Mouse (Mus musculus) limb, embryonic 14.5 days (tissue): ENCODE measurements around the gene Camk1g. TPM values are rescaled to one million over a fixed set of nuclear protein-coding genes. Genes with fewer than 3 reads are reported as not detected.
A peak's percentile ranks its signal among the peaks of the same experiment; 100 is the strongest.

ENCODE experiments used
- ATAC-seq: fragments of 200-750 bp; cut with Nextera tagmentation; 2 replicates; pipeline ENCODE4 v1.8.0; 2017; ENCODE audit warnings: low read depth, moderate number of reproducible peaks, moderate TSS enrichment; ENCODE audit not compliant: low FRiP score
- DNase-seq: peaks from one replicate; pipeline ENCODE4 v3.0.0-alpha.2; 2015; ENCODE audit warnings: low spot score
- H3K27ac ChIP-seq: fragments of 300-500 bp; sonication (generic); replicated peaks from 2 replicates; pipeline ENCODE4 v1.5.1; 2014; ENCODE audit warnings: low read depth, mild to moderate bottlenecking, low read length, moderate library complexity, mixed read lengths
- H3K27me3 ChIP-seq: fragments of 300-500 bp; sonication (generic); 2 replicates; pipeline ENCODE4 v1.6.1; 2014; ENCODE audit warnings: low read length, mixed read lengths; ENCODE audit not compliant: control insufficient read depth, insufficient read depth
- H3K36me3 ChIP-seq: fragments of 300-500 bp; sonication (generic); 2 replicates; pipeline ENCODE4 v1.6.1; 2014; ENCODE audit warnings: mild to moderate bottlenecking, low read length, moderate library complexity, mixed read lengths; ENCODE audit not compliant: control insufficient read depth, insufficient read depth
- H3K4me1 ChIP-seq: fragments of 300-500 bp; sonication (generic); 2 replicates; pipeline ENCODE4 v1.6.1; 2014; ENCODE audit warnings: antibody characterized with exemption, low read length, mixed read lengths; ENCODE audit not compliant: control insufficient read depth, insufficient read depth
- H3K4me2 ChIP-seq: fragments of 300-500 bp; sonication (generic); replicated peaks from 2 replicates; pipeline ENCODE4 v1.6.1; 2014; ENCODE audit warnings: low read depth, mild to moderate bottlenecking, low read length, moderate library complexity; ENCODE audit not compliant: severe bottlenecking
- H3K4me3 ChIP-seq: fragments of 300-500 bp; sonication (generic); replicated peaks from 2 replicates; pipeline ENCODE4 v1.5.1; 2014; ENCODE audit warnings: low read length
- H3K9ac ChIP-seq: fragments of 300-500 bp; sonication (generic); 2 replicates; pipeline ENCODE4 v1.6.1; 2014; ENCODE audit warnings: mild to moderate bottlenecking, low read depth, low read length, moderate library complexity; ENCODE audit not compliant: severe bottlenecking
- H3K9me3 ChIP-seq: fragments of 300-500 bp; sonication (generic); 2 replicates; pipeline ENCODE4 v1.6.1; 2016; ENCODE audit warnings: low read length; ENCODE audit not compliant: control insufficient read depth
- POLR2A ChIP-seq: fragments of 200-500 bp; IDR thresholded peaks from 2 replicates; pipeline ENCODE4 v1.8.0; 2012; ENCODE audit warnings: inconsistent platforms, mild to moderate bottlenecking, moderate library complexity, borderline replicate concordance; ENCODE audit not compliant: insufficient read depth, insufficient read length; ENCODE audit errors: extremely low read depth
- WGBS: fragments of 180-500 bp; shearing (Covaris S2); extraction: QIAGEN DNeasy Blood & Tissue Kit; methylation state at CpG from one replicate; pipeline ENCODE4 v1.1.7; 2014; 5-methylcytosine and 5-hydroxymethylcytosine counted together
- polyA plus RNA-seq, 2 experiments: library from polyadenylated mRNA; depleted of rRNA in 1 of 2; stranded (reverse) in 1 of 2; unstranded in 1 of 2; fragments of >200 nt; fragmentation: Nextera tagmentation in 1 of 2; extraction: Ambion mirVana in 1 of 2; gene quantifications; 2 replicates each; pipeline versions ENCODE4 v1.2.1 to v1.2.3; 2012 to 2014

The Camk1g gene
- polyA plus RNA-seq, 2 experiments: 9.1 to 9.8 TPM

DNA sequence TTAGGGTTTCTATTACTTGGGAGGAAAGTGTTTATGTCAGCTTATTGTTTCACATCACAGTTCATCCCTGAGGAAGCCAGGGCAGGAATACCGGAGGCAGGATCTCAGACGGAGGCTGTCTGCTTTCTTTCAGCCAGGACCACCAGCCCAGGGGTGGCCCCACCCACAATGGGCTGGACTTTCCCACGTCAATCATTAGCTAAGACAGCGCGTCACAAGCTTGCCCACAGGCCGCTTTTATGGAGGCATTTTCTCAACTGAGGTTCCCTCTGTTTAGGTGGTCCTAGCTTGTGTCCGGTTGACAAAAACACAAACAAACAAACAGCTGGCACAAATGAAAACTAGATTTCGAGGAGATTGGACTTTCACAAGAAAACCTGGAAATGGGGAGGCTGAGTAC, 12.3 kb upstream of the Camk1g start:
- ATAC-seq (peak; percentile 85), DNase-seq (peak; percentile 84)
- no peaks in the 10 kb centered on the region for H3K27me3 ChIP-seq
- peak overlapping the region; percentile 77 for H3K27ac ChIP-seq
- no peak for TF ChIP-seq POLR2A
- H3K4me3 ChIP-seq: peak overlapping the region; percentile 33
- no peaks in the 10 kb centered on the region for H3K36me3 ChIP-seq
- peak overlapping the region; percentile 38; the same call in 1 of the 2 replicates for H3K9ac ChIP-seq
- no peaks in the 10 kb centered on the region for H3K9me3 ChIP-seq
- peak overlapping the region; percentile 53 for H3K4me2 ChIP-seq
- 0% methylated on average over 8 of the region's 8 CpGs for WGBS
- peaks cover 17% of the 10 kb centered on the region for H3K4me1 ChIP-seq

DNA sequence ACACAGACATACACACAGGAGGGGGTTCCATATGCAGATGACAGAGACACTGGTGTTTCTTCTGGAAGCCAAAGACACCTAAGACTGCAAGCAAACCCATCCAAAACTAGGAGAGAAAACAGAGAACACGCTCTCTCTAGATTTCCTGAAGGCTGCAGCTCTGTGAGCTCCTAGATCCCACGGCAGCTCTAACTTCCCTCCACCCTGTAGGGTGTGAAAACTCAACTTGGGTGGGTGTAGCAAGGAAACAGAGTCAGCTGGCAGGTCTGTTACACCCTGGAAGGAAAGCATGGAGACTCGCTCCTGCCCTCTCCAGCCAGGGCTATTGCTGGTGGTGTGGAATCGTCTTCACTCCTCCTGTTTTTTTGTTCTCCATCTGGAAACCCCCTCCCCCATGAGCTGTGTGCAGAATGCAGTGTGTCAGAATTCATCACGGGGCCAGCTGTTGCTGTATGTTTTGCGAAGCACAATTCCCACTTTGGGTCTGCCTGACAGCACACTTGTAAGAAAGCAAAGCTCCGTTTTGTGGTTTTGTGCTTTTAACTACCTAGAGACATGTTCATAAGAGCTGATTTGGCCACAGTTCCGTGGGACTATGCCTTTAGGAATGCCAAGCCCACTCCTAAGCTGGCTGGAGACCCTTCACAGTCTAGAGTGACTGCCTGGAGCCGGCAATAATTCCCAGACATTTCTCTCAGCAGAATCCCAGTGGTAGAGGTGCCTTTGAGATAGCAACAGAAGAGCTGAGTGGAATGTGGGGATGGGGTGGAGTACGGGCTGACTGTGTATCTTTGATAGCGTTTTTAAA, 11.7 kb upstream of the Camk1g start:
- 17% methylated on average over 11 of the region's 11 CpGs for WGBS
- TF ChIP-seq POLR2A: no peak
- Histone ChIP-seq H3K27me3 (no peaks in the 10 kb centered on the region), H3K4me1 (peaks cover 17% of the 10 kb centered on the region), H3K36me3 (no peaks in the 10 kb centered on the region), H3K4me3 (peak overlapping the region; percentile 33), H3K4me2 (peak overlapping the region; percentile 53), H3K27ac (peak overlapping the region; percentile 77), H3K9me3 (no peaks in the 10 kb centered on the region), H3K9ac (peak overlapping the region; percentile 38)
- peak; percentile 70 for DNase-seq
- ATAC-seq: peak; percentile 61

DNA sequence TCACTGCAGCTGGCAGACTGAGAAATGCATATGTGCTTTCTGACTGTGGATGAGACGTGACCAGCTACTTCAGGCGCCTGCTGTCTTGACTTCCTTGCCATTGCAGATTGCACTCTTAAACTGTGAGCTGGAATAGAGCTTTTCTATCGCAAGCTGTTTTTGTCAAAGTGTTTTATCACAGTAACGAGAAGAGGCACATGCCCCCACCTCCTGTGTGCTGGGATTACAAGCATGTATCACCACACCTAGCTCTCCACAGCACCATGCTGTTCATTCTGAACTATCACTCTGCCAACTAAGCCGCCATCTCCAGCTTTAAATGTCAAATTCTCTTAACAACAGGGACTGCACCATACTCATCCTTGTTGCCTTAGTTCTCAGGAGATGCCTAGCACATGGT, 10.8 kb upstream of the Camk1g start:
- H3K27me3 ChIP-seq: no peaks in the 10 kb centered on the region
- ATAC-seq: no peak
- H3K36me3 ChIP-seq: no peaks in the 10 kb centered on the region
- H3K9me3 ChIP-seq: no peaks in the 10 kb centered on the region
- H3K9ac ChIP-seq: no peak overlapping the region
- no peak overlapping the region for H3K27ac ChIP-seq
- H3K4me1 ChIP-seq: peaks cover 11% of the 10 kb centered on the region
- DNase-seq: no peak
- H3K4me3 ChIP-seq: no peak overlapping the region
- WGBS: 81% methylated on average over 5 of the region's 5 CpGs
- H3K4me2 ChIP-seq: no peak overlapping the region
- no peak for TF ChIP-seq POLR2A

DNA sequence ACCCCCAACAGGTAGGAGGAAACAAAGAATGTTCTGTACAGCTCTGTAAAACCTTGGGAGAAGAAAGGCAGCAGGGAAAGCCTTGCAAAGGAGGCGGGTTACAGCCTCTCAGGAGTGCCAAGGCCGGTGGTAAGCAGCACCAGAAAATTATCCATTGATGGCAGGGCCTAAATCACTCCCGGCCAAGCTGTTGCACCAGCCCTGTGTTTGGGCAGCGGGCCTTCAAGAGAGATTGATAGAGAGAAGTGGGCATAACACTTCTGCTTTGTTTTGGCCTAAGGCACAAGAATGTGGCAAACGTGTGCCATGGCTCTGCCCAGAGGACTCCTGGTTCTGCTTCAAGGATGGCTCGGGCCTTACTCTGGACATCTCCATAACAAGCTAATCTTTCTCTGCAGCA, 9.5 kb upstream of the Camk1g start:
- 71% methylated on average over 6 of the region's 6 CpGs for WGBS

DNA sequence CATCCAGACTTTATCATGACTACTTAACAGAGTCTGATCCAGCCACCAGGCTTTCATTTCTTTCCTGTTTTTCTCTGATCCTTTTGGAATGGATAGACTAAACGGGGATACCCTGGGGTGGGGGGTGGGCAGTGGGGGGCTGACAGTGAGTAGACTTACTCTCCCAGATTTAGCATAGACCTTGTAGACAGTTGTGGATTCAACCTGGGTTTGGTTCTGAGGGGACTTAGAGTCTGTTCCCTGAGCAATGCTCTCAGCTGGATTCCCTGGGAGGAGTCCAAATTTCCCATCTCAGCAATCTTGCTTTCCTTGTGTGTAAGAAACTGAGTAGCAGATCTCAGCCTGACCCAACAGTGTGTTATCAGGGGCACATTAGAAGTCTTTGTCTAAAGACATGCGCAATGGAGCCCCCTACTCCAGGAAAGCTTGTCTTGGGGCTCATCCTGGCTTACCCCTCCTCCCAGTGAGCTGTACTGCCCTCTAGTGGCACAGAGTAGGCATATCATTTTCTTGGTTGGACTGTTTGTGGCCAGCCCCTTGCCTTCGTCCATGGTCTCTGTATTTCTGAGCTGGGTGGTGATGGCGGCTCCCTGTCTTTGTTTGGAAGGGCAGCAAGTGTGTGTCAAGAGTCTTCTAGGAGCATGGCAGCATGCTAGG, 6.5 kb upstream of the Camk1g start:
- H3K27ac ChIP-seq: no peak overlapping the region
- H3K9me3 ChIP-seq: no peaks in the 10 kb centered on the region
- peaks cover 3% of the 10 kb centered on the region for H3K4me1 ChIP-seq
- no peak overlapping the region for H3K4me3 ChIP-seq
- ATAC-seq: peak; percentile 24
- H3K36me3 ChIP-seq: no peaks in the 10 kb centered on the region
- no peaks in the 10 kb centered on the region for H3K27me3 ChIP-seq
- no peak overlapping the region for H3K4me2 ChIP-seq
- WGBS: 39% methylated on average over 4 of the region's 4 CpGs
- TF ChIP-seq POLR2A: no peak
- DNase-seq: peak; percentile 38
- H3K9ac ChIP-seq: no peak overlapping the region

More for the DNA sequence above, 9.5 kb upstream of the Camk1g start:
- Histone ChIP-seq H3K4me3 (no peak overlapping the region), H3K27me3 (no peaks in the 10 kb centered on the region), H3K9me3 (no peaks in the 10 kb centered on the region), H3K4me1 (peaks cover 11% of the 10 kb centered on the region), H3K4me2 (no peak overlapping the region), H3K27ac (no peak overlapping the region), H3K9ac (no peak overlapping the region), H3K36me3 (no peaks in the 10 kb centered on the region)
- no peak for DNase-seq
- TF ChIP-seq POLR2A: no peak
- ATAC-seq: no peak
